Mouse (Mus musculus): ENCODE data around the gene Prox1. TPM values are rescaled to one million over a fixed set of nuclear protein-coding genes. Genes with fewer than 3 reads are reported as not detected.

Gene Prox1
- polyA plus RNA-seq, 1 experiment from 2014 or later, result 12.1 TPM

Other genes with a start within 250 kb of the Prox1 start
- gene Smyd2, start 248.4 kb downstream of the Prox1 start, polyA plus RNA-seq (2014; fragmentation: Nextera tagmentation; extraction: Ambion mirVana), result 75.7 and 77.8 TPM in 2 replicates